Mouse (Mus musculus) CH12.LX (cell line): ENCODE measurements around the gene B3gat1. TPM values are rescaled to one million over a fixed set of nuclear protein-coding genes. Genes with fewer than 3 reads are reported as not detected.

Source experiments
- DNase-seq: peaks from one replicate; pipeline ENCODE4 v3.0.0-alpha.2; 2013; ENCODE audit errors: extremely low read depth
- H3K27ac ChIP-seq: 2 replicates; pipeline ENCODE4 v1.5.1; 2012; ENCODE audit warnings: low read depth, mild to moderate bottlenecking, control low read depth, moderate library complexity; ENCODE audit not compliant: insufficient read depth
- H3K27me3 ChIP-seq: replicated peaks from 2 replicates; pipeline ENCODE3; 2012; ENCODE audit warnings: inconsistent platforms
- H3K36me3 ChIP-seq, 2 experiments: replicated peaks in 1 of 2; 2 replicates each; pipeline versions ENCODE3 to v1.6.1; 2012; ENCODE audit warnings: inconsistent platforms in 1 of 2, low read length in 1 of 2, mild to moderate bottlenecking in 1 of 2, mixed read lengths in 1 of 2, moderate library complexity in 1 of 2; ENCODE audit not compliant: control insufficient read depth in 1 of 2, insufficient read depth in 1 of 2
- H3K4me1 ChIP-seq, 2 experiments: 2 replicates each; pipeline ENCODE4 v1.6.1; 2012; ENCODE audit warnings: inconsistent platforms in 1 of 2, moderate library complexity in 1 of 2; ENCODE audit not compliant: insufficient read depth in 2 of 2, control insufficient read depth in 1 of 2
- H3K4me2 ChIP-seq: 2 replicates; pipeline ENCODE4 v1.6.1; 2012; ENCODE audit warnings: low read depth, mild to moderate bottlenecking, control low read depth; ENCODE audit not compliant: poor library complexity, insufficient read depth, severe bottlenecking
- H3K4me3 ChIP-seq, 3 experiments: fragments of 150-350 bp in 1 of 3; sonication (generic) in 1 of 3; replicated peaks in 1 of 3; 2 replicates each; pipeline versions ENCODE3 to v1.5.1; 2011 to 2012; ENCODE audit warnings: low read depth in 2 of 3, low read length in 2 of 3, mild to moderate bottlenecking in 2 of 3, moderate library complexity in 2 of 3, control low read depth in 1 of 3, improper control_type of control experiment in 1 of 3, inconsistent platforms in 1 of 3, mixed read lengths in 1 of 3; ENCODE audit not compliant: poor library complexity in 1 of 3
- H3K79me2 ChIP-seq: replicated peaks from 2 replicates; pipeline ENCODE4 v1.6.1; 2012; ENCODE audit warnings: mild to moderate bottlenecking, moderate library complexity; ENCODE audit not compliant: control insufficient read depth, poor library complexity, insufficient read depth, severe bottlenecking; ENCODE audit errors: extremely low read depth
- H3K9ac ChIP-seq: 2 replicates; pipeline ENCODE4 v1.6.1; 2012; ENCODE audit warnings: low read depth, mild to moderate bottlenecking, control low read depth, moderate library complexity; ENCODE audit not compliant: insufficient read depth
- H3K9me3 ChIP-seq: replicated peaks from 2 replicates; pipeline ENCODE3; 2012; ENCODE audit warnings: low read length, inconsistent platforms, mixed read lengths
- BHLHE40 ChIP-seq: IDR thresholded peaks from 2 replicates; pipeline ENCODE4 v1.6.1; 2011; ENCODE audit warnings: mild to moderate bottlenecking, low read depth, low read length, improper control_type of control experiment
- CHD2 ChIP-seq: IDR thresholded peaks from 2 replicates; pipeline ENCODE4 v1.6.1; 2011; ENCODE audit warnings: low read length, improper control_type of control experiment
- CTCF ChIP-seq, 2 experiments: IDR thresholded peaks in 1 of 2; conservative IDR thresholded peaks in 1 of 2; 2 replicates each; pipeline ENCODE4 v1.5.1; 2011 to 2012; ENCODE audit warnings: low read depth in 2 of 2, low read length in 2 of 2, improper control_type of control experiment in 1 of 2, inconsistent platforms in 1 of 2, mild to moderate bottlenecking in 1 of 2, moderate library complexity in 1 of 2
- GABPA ChIP-seq: IDR thresholded peaks from 2 replicates; pipeline ENCODE4 v1.6.1; 2012; ENCODE audit warnings: low read depth, low read length, improper control_type of control experiment, inconsistent platforms; ENCODE audit not compliant: insufficient replicate concordance
- IRF4 ChIP-seq: IDR thresholded peaks from 2 replicates; pipeline ENCODE4 v1.6.1; 2014; ENCODE audit warnings: low read depth, mild to moderate bottlenecking, inconsistent platforms, low read length, improper control_type of control experiment
- JUN ChIP-seq: IDR thresholded peaks from 2 replicates; pipeline ENCODE4 v1.6.1; 2011; ENCODE audit warnings: low read depth, mild to moderate bottlenecking, low read length, improper control_type of control experiment, moderate library complexity; ENCODE audit not compliant: insufficient read depth
- JUND ChIP-seq: conservative IDR thresholded peaks from 2 replicates; pipeline ENCODE4 v1.6.1; 2011; ENCODE audit warnings: low read depth, low read length, improper control_type of control experiment
- MAX ChIP-seq: IDR thresholded peaks from 2 replicates; pipeline ENCODE4 v1.6.1; 2011; ENCODE audit warnings: low read length, improper control_type of control experiment
- MAZ ChIP-seq: IDR thresholded peaks from 2 replicates; pipeline ENCODE4 v1.6.1; 2012; ENCODE audit warnings: low read depth, mild to moderate bottlenecking, inconsistent platforms, low read length, improper control_type of control experiment, moderate library complexity
- MEF2A ChIP-seq: IDR thresholded peaks from 2 replicates; pipeline ENCODE4 v1.6.1; 2014; ENCODE audit warnings: low read depth, mild to moderate bottlenecking, inconsistent platforms, low read length, improper control_type of control experiment, borderline replicate concordance
- MXI1 ChIP-seq: IDR thresholded peaks from 2 replicates; pipeline ENCODE4 v1.6.1; 2011; ENCODE audit warnings: mild to moderate bottlenecking, low read depth, low read length, improper control_type of control experiment
- NELFE ChIP-seq: IDR thresholded peaks from 2 replicates; pipeline ENCODE4 v1.6.1; 2011; ENCODE audit warnings: low read depth, low read length, improper control_type of control experiment
- NRF1 ChIP-seq: IDR thresholded peaks from 2 replicates; pipeline ENCODE4 v1.6.1; 2014; ENCODE audit warnings: low read depth, mild to moderate bottlenecking, inconsistent platforms, low read length, improper control_type of control experiment, moderate library complexity
- POLR2A ChIP-seq: IDR thresholded peaks from 2 replicates; pipeline ENCODE4 v1.6.1; 2011; ENCODE audit warnings: low read depth, mild to moderate bottlenecking, improper control_type of control experiment, low read length
- RAD21 ChIP-seq: IDR thresholded peaks from 2 replicates; pipeline ENCODE4 v1.6.1; 2011; ENCODE audit warnings: low read depth, mild to moderate bottlenecking, low read length, improper control_type of control experiment, moderate library complexity
- SIN3A ChIP-seq: IDR thresholded peaks from 2 replicates; pipeline ENCODE4 v1.6.1; 2012; ENCODE audit warnings: low read length, improper control_type of control experiment, inconsistent platforms
- SMC3 ChIP-seq: IDR thresholded peaks from 2 replicates; pipeline ENCODE4 v1.6.1; 2011; ENCODE audit warnings: low read depth, low read length, improper control_type of control experiment
- TBP ChIP-seq: conservative IDR thresholded peaks from 2 replicates; pipeline ENCODE4 v1.6.1; 2011; ENCODE audit warnings: low read depth, low read length, improper control_type of control experiment
- USF2 ChIP-seq: conservative IDR thresholded peaks from 2 replicates; pipeline ENCODE4 v1.6.1; 2011; ENCODE audit warnings: low read depth, low read length, improper control_type of control experiment
- ZC3H11A ChIP-seq: IDR thresholded peaks from 2 replicates; pipeline ENCODE4 v1.6.1; 2012; ENCODE audit warnings: low read depth, mild to moderate bottlenecking, inconsistent platforms, low read length, improper control_type of control experiment
- ZMIZ1 ChIP-seq: IDR thresholded peaks from 2 replicates; pipeline ENCODE4 v1.6.1; 2012; ENCODE audit warnings: low read depth, mild to moderate bottlenecking, inconsistent platforms, low read length, improper control_type of control experiment
- dilution Hi-C: fragments of 300-500 bp; cut with MboI; formaldehyde crosslinking; loops from 2 replicates; pipeline ENCODE4 v1.14.3; 2020; ENCODE audit warnings: low sequenced_read_pairs; ENCODE audit not compliant: extremely low pct_unique_long_range_greater_than_20kb, extremely low pct_ligation_motif_present
- in situ Hi-C: fragments of 300-500 bp; cut with MboI; formaldehyde crosslinking; loops from 3 replicates; pipeline ENCODE4 v1.14.3; 2019; ENCODE audit warnings: low sequenced_read_pairs, low pct_ligation_motif_present, low pct_unique_long_range_greater_than_20kb, mixed read lengths
- polyA plus RNA-seq: library from polyadenylated mRNA; unstranded; fragments of >175 nt; gene quantifications from 2 replicates; pipeline ENCODE4 v1.2.1, GENCODE M21; 2012; ENCODE audit warnings: low read depth; ENCODE audit not compliant: insufficient read length
- total RNA-seq, 2 experiments: library from RNA; depleted of rRNA; stranded (reverse); fragments of 300-350 nt in 1 of 2; fragments of >200 nt in 1 of 2; gene quantifications; 2 replicates each; pipeline ENCODE4 v1.2.3; 2012 to 2014

Gene B3gat1
- total and polyA plus RNA-seq, 3 experiments, result not detected

GRCm38 (mm10) chr9:26760081-26760480 lies 26.6 kb downstream of the B3gat1 start:
- Histone ChIP-seq H3K27me3 (no peaks in the 10 kb centered on the region), H3K4me2 (no peak overlapping the region), H3K9ac (no peak overlapping the region), H3K9me3 (no peaks in the 10 kb centered on the region), H3K79me2 (no peaks in the 10 kb centered on the region), H3K4me1 (no peaks in the 10 kb centered on the region), H3K36me3 (no peaks in the 10 kb centered on the region), H3K4me3 (no peak overlapping the region), H3K27ac (no peak overlapping the region)
- in situ Hi-C loops (loop anchor here (25.0 kb wide), 1 partner anchor 1073 kb away; no protein-coding TSS in a partner anchor), dilution Hi-C loops (no loop called here)
- no peak for TF ChIP-seq TBP
- peak; percentile 49 for TF ChIP-seq RAD21
- TF ChIP-seq ZMIZ1, result no peak
- TF ChIP-seq SMC3, result peak; percentile 54
- TF ChIP-seq BHLHE40, result no peak
- TF ChIP-seq USF2, result no peak
- TF ChIP-seq CHD2, result no peak
- TF ChIP-seq CTCF (conservative IDR thresholded peaks at IDR 0.05 in 1 of 2, IDR thresholded peaks at IDR 0.05 in 1 of 2; ENCODE audit: low read depth in 2 of 2, low read length in 2 of 2), result peak in 1 of 2 experiments; percentile 53; a peak in 3 of 4 replicates
- DNase-seq, result peak; percentile 33

GRCm38 (mm10) chr9:26760576-26760975 lies 27.0 kb downstream of the B3gat1 start:
- no peak for TF ChIP-seq SIN3A
- TF ChIP-seq ZMIZ1, result no peak
- no peak for TF ChIP-seq NELFE
- no peak for TF ChIP-seq CHD2
- TF ChIP-seq SMC3, result no peak
- no peak for TF ChIP-seq NRF1
- TF ChIP-seq MXI1, result no peak
- no peak for TF ChIP-seq JUND
- TF ChIP-seq GABPA, result no peak
- TF ChIP-seq TBP, result no peak
- no peak for TF ChIP-seq POLR2A
- TF ChIP-seq ZC3H11A, result no peak
- no peak for TF ChIP-seq CTCF (conservative IDR thresholded peaks at IDR 0.05 in 1 of 2, IDR thresholded peaks at IDR 0.05 in 1 of 2; ENCODE audit: low read depth in 2 of 2, low read length in 2 of 2)
- TF ChIP-seq MAZ, result no peak
- TF ChIP-seq JUN, result no peak
- no peak for TF ChIP-seq IRF4
- TF ChIP-seq MEF2A, result no peak
- TF ChIP-seq MAX, result no peak
- Histone ChIP-seq H3K4me2 (no peak overlapping the region), H3K9me3 (no peaks in the 10 kb centered on the region), H3K4me3 (no peak overlapping the region), H3K4me1 (no peaks in the 10 kb centered on the region), H3K36me3 (no peaks in the 10 kb centered on the region), H3K27me3 (no peaks in the 10 kb centered on the region), H3K79me2 (no peaks in the 10 kb centered on the region), H3K9ac (no peak overlapping the region), H3K27ac (no peak overlapping the region)
- no peak for DNase-seq
- dilution Hi-C loops (no loop called here), in situ Hi-C loops (loop anchor here (25.0 kb wide), 1 partner anchor 1073 kb away; no protein-coding TSS in a partner anchor)
